Mouse (Mus musculus) WW6 (cell line): ENCODE measurements around the gene Ptprt.

Source experiments
- DNase-seq: peaks from one replicate; pipeline ENCODE4 v3.0.0-alpha.2; 2013; ENCODE audit warnings: low read depth, low spot score

Ptprt gene

DNA sequence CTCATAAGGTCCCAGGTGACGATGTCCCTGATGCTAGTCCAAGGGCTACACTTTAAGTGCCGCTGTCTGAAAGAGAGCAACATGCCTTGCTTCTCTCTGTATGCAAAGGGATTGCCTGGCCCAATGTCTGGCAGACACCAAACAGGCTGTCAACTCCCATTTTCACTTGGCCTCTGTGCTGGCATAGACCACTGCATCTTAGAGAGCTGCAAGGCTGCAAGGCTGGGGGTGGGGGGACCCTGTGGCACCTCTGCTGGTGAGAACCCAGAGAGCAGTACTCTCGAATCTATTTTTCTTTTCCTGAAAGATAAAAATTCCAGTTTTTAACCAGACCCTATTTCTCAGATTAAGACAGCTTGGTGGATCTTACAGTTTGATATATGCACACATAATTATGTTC is 69.6 kb downstream of the Ptprt start:
- no peak for DNase-seq

DNA sequence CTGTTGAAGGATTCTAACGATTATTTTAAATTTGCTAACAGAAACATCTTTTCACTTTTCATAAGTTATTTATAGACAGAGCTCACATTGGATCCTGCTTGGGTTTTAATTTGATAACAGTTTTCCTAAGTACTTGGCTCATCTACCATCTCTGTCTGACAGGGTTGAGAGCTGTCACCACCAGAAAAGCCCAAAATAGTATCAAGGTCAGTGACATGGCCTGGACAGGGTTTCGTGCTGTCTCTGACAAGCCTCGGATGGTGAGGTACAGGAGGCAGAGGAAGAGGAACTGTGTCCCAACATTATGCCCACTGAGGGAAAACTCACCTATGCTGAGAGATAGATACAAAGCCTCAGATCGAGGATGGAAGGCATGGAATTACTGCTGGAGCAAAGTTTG is 79.3 kb downstream of the Ptprt start:
- no peak for DNase-seq

DNA sequence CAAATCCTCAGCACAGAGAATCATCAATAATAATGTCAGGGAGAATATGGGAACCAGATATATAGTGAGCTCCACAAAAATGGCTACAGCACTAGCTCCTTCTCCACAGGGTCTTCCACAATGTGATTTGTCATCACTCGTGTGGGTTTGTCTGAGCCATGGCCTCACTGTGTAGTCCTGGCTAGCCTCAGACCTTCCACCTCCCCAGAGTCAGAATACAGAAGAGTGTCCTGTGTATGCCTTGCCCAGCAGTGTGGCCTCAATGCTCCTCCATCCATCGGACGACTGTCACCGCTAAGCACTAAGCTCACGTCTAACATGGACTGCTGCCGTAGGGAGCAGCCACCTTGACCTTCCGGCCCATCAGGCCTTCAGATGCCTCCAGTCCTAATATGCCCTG is 83.1 kb downstream of the Ptprt start:
- DNase-seq, result no peak

DNA sequence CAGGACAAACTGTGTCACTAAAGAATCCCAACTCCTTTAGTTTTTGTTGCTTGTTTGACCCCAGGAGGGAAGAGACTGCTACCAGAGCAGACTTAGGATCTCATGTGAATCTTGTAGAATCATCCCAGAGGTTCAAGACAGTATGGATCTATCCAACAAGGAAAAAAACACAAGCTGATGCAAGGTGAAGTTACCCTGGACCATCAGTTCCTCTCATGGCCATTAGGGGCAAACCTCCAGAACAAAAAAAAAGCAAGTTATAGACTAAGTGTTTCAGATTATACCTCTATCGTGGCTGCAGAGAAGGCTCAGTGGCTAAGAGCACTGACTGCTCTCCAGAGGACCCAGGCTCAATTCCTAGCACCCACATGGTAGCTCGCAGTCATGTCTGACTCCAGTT is 88.1 kb downstream of the Ptprt start:
- DNase-seq, result no peak

DNA sequence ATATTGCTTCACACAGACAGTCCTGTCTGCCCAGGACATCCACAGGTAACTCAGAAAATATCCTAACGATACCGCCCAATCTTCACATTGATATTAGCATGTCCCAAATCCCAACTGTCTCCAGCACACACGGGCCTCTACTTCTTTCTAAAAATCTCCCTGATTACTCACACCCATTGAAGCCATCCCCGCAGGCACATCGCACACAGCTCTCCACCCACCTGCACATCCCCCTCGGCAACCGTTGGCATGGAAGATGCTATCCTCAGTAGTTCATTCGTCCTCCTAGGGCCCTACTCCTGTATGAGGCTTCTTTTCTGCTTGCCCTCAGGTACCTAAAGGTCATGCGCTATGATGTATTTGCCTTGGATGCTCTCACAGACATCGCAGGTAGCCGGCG is 89.9 kb downstream of the Ptprt start:
- no peak for DNase-seq

DNA sequence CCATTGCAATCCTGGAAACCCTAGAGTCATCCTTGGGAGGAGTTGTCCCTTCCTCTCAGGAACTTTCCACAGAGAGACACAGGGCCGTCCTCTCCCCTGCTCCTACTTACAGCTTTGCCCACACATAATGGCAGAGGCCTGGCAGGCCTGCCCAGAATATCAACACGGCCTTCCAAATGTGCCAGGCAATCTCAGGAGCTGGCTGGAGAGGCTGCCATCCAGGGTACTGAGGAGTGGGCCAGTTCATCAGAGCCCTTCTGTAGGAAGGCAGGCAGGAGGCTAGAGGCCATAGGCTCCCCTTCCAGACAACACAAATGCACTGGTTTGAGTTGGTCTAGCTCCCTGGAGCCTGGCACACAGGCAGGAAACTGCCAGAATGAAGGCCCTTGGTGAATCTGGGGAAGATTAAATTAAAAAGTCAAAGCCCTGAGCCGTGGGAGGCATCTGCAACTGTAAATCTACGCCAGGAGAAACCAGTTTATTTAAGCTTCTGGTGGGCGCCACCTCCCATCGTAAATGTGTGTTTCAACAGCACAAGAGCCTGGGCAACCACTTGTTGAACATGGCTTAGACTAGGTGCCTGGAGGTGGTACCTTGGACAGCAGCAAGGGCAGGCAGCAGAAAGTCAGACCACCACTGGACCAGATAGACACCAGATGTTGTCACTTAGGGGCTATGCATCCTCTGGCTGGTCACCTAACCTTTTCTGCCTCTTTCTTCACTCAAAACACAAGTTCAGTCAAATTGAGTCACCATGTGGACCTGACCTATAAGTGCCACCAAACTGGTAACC is 92.4 kb downstream of the Ptprt start:
- peak; percentile 1 for DNase-seq

DNA sequence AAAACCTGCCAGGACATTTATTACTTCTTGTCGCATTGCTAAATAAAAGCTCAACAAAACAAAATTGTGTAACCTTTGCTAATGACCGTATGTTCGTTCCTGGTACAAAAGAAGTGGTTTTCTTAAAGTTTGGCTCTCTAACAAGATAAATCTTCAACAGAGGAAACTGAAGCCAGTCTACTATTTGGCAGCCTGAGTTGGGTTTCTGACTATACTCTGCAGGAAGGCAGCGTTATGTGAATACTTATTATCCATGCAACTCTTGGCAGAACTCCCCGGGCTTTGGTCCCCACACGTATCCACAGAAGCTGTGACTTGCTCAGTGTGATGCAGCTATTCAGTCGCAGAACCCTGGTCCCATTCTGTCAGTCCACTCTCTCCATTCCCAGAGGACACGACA is 112.6 kb downstream of the Ptprt start:
- no peak for DNase-seq

DNA sequence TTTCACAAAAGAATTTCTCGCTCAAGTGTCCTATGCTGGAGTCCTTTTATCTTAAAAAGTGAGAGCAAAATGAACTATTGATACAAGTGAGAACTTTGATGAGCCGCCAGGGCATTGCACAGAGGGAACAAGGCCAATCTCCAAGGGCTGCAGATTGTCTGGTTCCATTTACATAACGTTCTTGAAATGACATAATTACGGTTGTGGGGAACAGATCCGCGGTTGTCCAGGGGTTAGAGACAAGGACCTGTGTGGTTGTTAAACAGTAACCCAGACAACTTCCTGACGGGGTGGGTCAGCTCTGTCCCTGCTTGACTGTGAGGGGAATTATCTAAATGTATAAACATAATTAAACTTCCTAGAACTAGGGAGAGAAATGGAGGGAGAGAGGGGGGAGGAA is 129.3 kb downstream of the Ptprt start:
- no peak for DNase-seq

DNA sequence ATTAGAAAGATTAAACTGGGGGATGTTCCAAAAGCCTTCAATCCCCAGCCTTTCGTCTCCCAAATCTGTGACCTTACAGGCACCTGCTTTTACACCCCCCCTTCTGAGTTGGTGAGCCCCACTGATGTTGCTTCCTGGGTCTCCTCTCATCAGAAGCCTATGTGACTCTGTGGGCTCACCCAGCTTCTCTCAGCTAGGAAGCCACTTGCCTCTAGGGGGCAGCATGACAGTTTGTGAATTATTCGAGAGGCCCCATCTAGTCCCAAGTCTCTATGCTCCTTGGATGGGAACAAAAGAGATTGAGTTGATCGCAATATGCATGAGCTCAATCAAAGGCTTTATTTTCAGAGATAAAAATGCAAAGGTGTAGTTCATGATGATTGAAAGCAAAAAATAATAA is 132.0 kb downstream of the Ptprt start:
- DNase-seq, result no peak

DNA sequence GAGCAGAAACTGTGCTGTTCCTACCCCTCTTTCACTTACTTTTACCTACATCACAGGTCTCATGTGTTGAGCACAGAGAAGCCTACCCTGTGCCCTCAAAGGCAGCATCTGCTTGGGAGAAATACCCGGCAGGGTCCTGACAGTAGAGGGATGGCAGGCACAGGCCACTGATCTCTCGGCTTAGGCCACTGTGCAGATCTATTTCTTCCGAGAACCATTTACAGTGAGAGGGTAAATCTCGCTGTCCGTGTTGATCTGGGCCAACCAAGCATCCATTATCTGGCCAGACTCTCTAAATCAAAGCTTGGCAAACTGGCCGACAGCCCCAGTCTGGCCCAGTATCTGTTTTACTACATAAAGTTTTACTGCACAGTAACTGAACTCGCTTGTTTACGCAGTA is 145.0 kb downstream of the Ptprt start:
- DNase-seq, result no peak

DNA sequence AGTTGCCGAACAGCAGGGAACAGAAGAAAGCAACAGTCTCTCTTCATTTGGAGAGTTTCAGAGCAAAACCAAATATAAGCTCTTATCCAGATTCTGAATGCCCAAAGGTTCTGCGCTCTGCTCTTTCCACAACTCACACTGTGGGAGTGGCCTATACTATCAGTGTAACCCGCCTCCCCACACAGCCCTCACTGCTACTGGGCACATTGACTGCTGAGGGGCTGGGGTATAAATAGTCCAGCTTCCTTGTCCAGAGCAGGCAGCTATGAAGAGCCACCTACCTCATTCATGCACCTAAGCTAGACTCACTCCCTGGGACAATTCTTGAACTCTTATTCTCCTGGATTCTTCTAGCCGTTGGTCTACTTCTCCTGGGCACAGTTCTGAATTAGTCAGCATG is 147.9 kb downstream of the Ptprt start:
- DNase-seq, result no peak

DNA sequence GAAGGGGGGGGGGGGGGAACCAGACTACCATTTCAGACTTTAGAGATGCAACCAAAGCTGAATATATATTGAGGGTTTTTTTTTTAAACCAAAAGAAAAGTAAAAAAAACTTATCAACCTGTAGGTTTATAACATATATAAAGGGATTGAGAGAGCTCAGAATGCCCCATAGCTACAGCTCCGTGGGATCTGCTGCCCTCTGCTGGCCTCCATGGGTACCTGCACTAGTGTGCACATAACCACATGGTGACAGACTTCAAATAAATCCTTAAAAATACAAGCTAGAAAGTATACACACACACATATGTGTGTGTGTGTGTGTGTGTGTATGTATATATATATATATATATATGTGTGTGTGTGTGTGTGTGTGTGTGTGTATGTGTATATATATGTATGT is 148.9 kb downstream of the Ptprt start:
- no peak for DNase-seq

DNA sequence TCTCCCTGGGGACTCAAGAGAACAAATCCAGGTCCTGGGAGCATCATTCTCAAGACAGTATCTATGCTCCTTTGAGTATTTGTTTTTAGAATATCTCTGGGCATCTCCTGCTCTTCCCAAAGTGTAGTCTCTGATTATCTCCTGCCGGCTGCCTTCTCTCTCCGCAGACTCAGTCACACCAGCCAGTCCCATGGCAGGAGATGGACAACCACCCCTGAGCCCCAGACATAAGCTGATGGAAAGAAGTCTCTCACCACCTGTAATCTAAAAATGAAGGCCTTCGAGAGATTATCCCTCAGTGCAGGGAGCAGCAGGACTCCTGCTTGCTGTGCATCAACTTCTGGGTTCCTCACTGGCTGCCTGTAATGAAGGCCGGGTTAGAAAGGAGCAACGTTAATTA is 151.9 kb downstream of the Ptprt start:
- no peak for DNase-seq

DNA sequence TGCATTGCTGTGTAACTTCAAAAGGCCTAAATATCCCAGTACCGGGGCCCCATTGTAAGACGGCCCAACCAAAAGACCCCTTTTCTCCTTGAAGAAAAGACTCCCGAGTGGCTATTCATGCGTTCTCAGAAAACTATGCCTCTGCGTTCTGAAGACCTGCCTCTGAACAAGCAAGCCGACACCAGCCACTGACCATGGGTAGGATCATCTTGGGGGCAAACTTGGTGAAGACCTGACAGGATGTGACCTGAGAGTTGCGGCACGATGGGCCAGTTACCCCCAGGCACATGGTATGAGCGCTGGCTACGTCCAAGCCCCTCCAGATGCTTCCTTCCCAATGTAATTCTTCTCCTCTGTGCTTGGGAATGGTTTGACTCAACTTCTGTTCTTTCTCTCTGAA is 153.3 kb downstream of the Ptprt start:
- DNase-seq, result no peak

DNA sequence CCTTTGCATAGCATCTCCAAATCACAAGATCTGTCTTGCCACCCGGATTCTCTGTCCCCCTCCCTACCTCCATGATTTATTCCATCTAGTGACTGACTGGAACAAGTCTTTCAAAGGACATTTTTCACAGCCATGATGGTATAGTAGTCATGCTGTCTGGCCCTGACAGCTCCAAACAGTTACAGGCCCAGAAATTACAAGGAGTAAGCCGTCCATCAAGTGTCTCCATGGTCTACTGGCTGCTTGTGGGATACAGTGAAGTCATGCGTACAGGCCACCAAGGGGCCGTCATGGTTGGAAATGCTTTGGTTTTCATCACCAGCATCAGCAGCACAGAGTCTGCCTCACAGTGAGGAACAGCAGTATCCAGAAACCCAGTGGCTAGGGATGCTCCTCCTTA is 156.1 kb downstream of the Ptprt start:
- DNase-seq, result no peak

DNA sequence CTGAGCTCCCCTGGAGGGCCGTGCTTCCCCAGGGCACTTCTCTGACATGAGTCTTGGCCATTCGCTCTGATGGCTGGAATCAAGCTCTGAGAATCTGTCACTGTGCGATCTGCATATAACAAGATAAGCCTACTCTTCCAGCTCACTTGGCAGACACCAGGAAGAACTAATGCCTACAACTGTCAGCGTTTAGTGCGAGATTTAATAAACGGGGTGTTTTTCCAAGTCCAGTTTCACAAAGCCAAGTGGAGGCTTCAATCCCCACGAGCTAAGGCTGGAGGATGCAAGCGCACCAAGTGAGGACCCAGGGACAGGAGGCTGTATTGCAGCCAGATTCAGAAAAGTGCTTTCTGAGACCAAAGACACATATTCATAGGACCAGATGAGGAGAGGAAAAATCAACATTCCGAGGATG is 161.4 kb downstream of the Ptprt start:
- no peak for DNase-seq

DNA sequence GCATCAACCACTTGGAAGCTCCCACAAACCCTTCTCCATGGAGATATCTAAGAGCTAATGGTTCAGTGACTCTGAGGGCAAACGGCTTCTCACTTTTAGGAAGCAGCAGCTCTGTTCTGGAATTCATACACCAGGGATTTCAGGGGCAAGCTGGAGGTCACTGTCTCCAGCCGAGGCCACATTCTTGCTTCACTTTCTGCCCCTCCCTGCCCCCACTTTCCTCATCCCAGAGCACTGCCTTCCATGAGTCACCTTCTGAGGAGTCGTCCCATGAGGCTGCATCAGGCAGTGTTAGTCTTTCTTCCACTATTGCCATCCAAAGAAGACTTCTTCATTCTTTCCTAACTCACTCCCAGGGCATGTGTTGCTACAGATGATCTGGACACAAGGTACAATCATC is 162.8 kb downstream of the Ptprt start:
- no peak for DNase-seq

DNA sequence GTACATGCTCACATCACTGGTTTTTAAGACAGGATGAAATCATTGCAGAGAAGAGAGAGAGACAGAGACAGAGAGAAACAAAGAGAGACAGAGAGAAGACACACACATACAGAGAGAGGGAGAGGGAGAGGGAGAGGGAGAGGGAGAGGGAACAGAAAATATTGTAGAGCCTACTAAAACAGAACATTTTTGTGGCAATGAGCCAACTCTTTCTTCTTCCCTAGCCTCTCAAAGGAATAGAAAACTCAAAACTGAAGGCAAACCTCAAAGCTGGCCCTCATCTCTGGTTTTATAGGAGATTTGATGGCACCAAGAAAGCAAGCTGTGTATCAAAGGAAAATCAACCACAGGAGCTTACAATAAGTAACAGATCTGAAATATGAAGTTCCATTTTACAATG is 176.9 kb downstream of the Ptprt start:
- DNase-seq, result no peak

DNA sequence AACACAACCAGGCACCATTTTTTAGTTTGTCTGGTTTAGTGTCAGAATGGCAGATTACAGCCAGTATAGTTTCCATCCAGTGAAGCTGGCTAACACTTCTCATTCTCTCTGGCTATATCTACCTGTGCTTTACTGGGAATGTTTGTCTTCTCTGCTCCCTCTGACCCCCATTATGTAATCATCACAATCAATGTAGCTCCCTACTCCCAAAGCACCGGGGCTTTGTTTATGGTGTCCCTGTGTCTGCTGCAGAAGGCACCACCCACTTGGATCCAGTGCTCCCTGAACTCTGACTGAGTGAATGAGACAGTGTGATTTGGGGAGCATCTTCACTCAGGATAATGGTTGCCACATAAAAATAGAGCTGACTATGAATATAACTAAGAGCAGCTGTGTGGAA is 217.8 kb downstream of the Ptprt start:
- no peak for DNase-seq

DNA sequence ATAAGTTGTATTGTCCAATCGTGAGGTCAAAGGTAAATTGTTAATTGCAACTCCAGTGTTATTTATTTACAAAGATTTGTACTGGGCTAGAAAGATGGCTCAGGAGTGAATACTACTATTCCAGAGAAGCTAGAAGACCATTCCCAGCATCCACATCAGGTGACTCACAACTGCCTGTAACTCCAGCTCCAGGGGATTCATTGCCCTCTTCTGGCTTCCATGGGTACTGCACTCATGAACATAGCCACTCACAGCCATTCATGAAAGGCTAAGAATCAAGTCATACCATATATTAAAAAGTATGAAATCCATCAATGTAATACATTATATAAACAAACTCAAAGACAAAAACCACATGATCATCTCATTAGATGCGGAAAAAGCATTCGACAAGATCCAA is 224.3 kb downstream of the Ptprt start:
- peak; percentile 9 for DNase-seq

DNA sequence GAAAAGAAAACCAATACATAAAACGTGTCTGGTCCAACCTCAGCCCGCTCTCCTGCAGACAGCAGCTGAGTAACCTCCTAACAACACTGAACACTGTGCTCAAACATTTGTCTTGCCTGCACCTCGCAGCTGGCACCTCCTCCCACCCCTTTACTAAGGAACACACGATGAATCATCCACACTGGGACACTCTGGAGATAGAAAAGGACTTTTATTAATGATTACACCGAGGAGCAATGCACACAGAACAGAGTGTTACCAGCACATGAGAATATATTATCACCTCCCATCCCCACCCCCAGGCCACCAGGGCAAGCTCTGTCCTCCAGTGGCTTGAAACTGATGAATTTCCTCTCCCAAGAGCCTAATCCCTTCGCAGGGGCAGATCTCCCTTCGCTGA is 230.8 kb downstream of the Ptprt start:
- DNase-seq, result no peak

DNA sequence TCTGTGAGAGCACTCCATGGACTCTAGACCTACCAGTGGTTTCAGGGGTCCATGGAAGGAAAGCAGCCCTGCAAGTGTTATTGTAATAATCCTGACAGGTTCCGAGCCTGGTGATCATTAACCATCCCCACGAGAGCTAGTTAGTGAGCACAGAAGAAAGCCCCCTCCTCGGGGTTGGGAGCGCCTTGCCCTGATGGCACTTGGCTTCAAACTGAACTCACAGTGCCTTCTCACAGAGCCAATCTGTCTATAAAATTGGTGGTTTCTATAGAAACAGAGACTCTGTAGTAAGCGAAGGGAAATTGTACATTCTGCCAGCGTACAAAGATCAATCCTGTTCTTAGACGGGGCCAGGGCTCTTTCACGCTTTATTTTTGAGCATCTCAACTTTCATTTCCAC is 234.8 kb downstream of the Ptprt start:
- DNase-seq, result no peak

DNA sequence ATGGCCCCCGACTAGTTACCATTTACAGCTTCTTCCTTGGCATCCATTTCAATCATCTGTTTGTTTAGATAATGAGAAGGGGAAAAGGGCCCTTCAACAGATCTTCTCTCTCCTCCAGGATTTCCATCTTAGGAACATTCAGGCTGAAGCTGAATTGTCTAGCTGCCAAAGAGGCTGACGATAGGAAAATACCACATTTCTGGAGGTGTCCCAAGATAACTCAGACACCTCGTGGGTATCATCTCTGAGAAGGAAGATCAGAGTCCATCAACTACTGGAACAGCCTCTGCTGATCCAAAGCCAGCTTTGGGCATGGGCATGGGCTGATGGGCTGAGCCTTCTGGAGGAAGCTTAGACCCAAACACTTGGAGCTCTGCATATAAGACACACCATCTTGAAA is 242.8 kb downstream of the Ptprt start:
- no peak for DNase-seq
